8 mouse cellular contexts compared by ENCODE assay signal in genomic region chr2:24935057-24935796, GRCm38 (mm10). TPM values are rescaled to one million over a fixed set of nuclear protein-coding genes. Genes with fewer than 3 reads are reported as not detected.
DNase-seq lines count a peak whose midpoint lies in the region; ATAC-seq and TF ChIP-seq lines count a peak whose summit lies in the region.

TSS of gene Arrdc1 (minus strand) at chr2:24935252.

- under 1% methylated on average over 48 of the region's 49 CpGs for WGBS in hindbrain, embryonic 13.5 days

- no peaks in the 10 kb centered on the region for H3K36me3 ChIP-seq in hindbrain, embryonic 13.5 days

- peak within 1 kb of the TSS; percentile 35; the same call in 1 of the 2 replicates for H3K27ac ChIP-seq in hindbrain, embryonic 13.5 days

- peak within 1 kb of the TSS; percentile 64 for H3K4me3 ChIP-seq in hindbrain, embryonic 13.5 days

- CTCF ChIA-PET in Patski (lab: Charles Lee): interaction anchor here (0.9 to 1.5 kb wide), 4 partner anchors 14 to 27 kb away, joined by 3 to 5 read pairs (median 4); partner anchors contain the start of genes Dph7 and Zmynd19

- POLR2A ChIA-PET in Patski (lab: Charles Lee): no interaction called here

- H3K4me2 ChIP-seq in hindbrain, embryonic 13.5 days: peak within 1 kb of the TSS; percentile 86

- peak; percentile 88 for ATAC-seq in Patski
- ATAC-seq in hindbrain, embryonic 13.5 days (ENCODE audit: low FRiP score): peak; percentile 88

- H3K4me1 ChIP-seq in hindbrain, embryonic 13.5 days (replicated peaks): peaks cover 26% of the 10 kb centered on the region

- in situ Hi-C loops in Patski (cut with MboI; ENCODE audit: low pct_unique_long_range_greater_than_20kb): no loop called here

- peak within 1 kb of the TSS; percentile 82 for H3K9ac ChIP-seq in hindbrain, embryonic 13.5 days

- H3K27me3 ChIP-seq in Patski: peaks cover 6% of the 10 kb centered on the region
- H3K27me3 ChIP-seq in hindbrain, embryonic 13.5 days: peaks cover 25% of the 10 kb centered on the region; the same call in 1 of the 2 replicates

- peak; percentile 85 for DNase-seq in Patski (ENCODE audit: low read depth, low spot score)
- DNase-seq in cerebellum, postnatal 14 days: peak; percentile 85 to 86
- DNase-seq in frontal cortex, postnatal 14 days (ENCODE audit: low spot score in 2 of 2): peak; percentile 74 to 77
- DNase-seq in layer of hippocampus, postnatal 25 days (ENCODE audit: extremely low spot score in 1 of 2, low spot score in 1 of 2): peak; percentile 47 to 56
- DNase-seq in lung, postnatal 25 days (ENCODE audit: low spot score): peak; percentile 96
- DNase-seq in retina, embryonic 14.5 days (ENCODE audit: low spot score): peak; percentile 98
- DNase-seq in thymus, postnatal 4 days: peak; percentile 95

- TF ChIP-seq CTCF in Patski (IDR thresholded peaks at IDR 0.05): no peak

- no peaks in the 10 kb centered on the region for H3K9me3 ChIP-seq in hindbrain, embryonic 13.5 days

RNA-seq across cellular contexts. Expression of gene Arrdc1, which starts in this region (rescaled TPM):
- 36.4 TPM for polyA plus RNA-seq in Patski (2021)
- polyA plus RNA-seq in hindbrain, embryonic 13.5 days (2015; fragmentation: Nextera tagmentation; extraction: Ambion mirVana): 23.9 and 26.0 TPM in 2 replicates
- total RNA-seq in layer of hippocampus, postnatal 25 days (2021): 10 to 100 TPM in 1 of 2 experiments, 1 to 10 TPM in 1; 9.5 to 13.5 TPM

Comparison
In these comparisons a context has a peak if more than half of its experiments do, and no peak if none do; other contexts are left out.
1. Peak in every context shown above with its lines: DNase-seq, ATAC-seq, H3K4me3 ChIP-seq and H3K27ac ChIP-seq.